Mouse (Mus musculus) c-Kit-positive CD71-positive TER-119-negative erythroid progenitor cells, embryonic 14.5 days (primary cell): ENCODE measurements around the gene Krtap1-4.

Source experiments
- DNase-seq: peaks from one replicate; pipeline ENCODE4 v3.0.0-alpha.2; 2013; ENCODE audit warnings: low read depth

The Krtap1-4 gene

DNA sequence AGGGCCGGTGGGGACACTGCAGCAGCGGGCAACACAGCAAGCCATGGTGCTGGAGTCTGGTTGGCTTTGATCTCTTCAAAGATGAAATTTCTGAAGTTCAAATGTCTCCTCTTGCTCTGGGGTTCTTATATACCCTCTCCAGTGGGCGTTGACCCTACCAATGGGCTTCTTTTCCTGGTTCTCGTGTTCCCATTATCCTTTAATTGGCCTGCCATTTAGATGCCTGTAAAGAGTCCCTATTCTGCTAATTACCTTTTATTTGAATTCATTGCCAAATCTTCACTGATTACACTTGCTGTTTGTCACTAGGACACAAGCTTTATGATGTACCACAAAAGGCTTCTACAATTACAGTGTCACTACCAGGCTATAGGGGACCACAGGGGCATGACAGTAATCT is 32.7 kb downstream of the Krtap1-4 start, which contains the start of gene Krtap3-3:
Gene Krtap3-3 (minus strand): TSS at position 101 of the 400 bp plus-strand sequence.
- DNase-seq = no peak

DNA sequence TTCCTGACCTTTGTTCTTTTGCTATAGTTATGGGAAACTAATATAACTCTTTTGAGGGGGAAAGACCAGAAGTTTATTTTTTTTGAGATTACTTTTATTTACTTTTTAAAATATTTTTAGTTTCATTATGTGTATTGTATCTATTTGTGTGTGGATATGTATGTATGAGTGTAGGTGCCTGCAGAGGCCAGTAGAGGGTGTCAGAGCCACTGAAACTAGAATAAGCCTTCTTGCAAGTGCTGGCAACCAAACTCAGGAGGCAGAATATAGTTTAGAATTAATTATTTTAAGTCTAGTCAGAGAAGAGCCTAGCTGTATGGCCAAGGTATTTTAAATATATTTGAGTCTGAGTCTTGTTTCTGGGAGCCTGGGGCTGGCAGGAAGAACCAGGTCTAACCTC is 35.6 kb downstream of the Krtap1-4 start:
- no peak for DNase-seq

DNA sequence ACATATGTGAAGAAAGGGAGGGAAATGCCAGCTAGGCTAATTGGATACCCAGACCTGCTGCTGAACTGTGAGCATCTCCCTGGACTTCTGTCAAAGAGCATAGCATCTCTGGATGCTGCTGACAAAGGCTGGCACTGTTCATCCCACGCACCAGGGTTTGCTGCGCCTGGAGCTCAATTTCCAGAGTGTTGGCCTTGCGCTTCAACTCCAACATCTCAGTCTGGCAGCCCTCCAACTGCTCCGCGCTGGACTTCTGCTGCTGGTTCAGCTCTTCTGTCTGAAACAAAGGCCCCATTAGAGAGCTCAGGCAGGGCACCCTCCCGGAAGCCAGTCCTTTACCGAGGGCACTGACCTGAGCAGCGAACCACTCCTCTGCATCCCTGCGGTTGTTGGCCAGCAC is 43.7 kb downstream of the Krtap1-4 start:
- no peak for DNase-seq
